Mouse (Mus musculus): Measurements from ENCODE around the gene Tiam2. TPM values are rescaled to one million over a fixed set of nuclear protein-coding genes. Genes with fewer than 3 reads are reported as not detected.

The Tiam2 gene
- total RNA-seq, 1 experiment from 2014 or later, result 161 TPM

DNA sequence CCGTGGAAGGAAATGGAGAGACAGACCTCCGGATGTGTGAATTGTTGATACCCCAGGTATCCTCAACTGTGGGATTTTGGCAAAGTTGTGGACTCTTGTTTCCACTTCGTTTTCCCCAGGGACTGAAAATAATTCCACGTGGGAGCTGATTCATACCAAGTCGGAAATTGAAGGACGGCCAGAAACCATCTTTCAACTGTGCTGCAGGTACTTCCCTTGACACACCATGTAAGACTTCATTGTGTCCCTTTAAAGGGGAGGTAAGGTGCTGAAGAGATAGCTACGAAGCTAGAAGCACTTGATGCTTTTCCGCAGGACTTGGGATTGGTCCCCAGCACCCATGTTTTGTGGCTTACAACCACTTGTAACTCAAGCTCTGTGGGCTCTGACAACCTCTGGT is 189.5 kb downstream of the Tiam2 start:
- ATAC-seq (replicated peaks; ENCODE audit: insufficient number of reproducible peaks, low FRiP score, low TSS enrichment, poor library complexity, severe bottlenecking), result no peak

DNA sequence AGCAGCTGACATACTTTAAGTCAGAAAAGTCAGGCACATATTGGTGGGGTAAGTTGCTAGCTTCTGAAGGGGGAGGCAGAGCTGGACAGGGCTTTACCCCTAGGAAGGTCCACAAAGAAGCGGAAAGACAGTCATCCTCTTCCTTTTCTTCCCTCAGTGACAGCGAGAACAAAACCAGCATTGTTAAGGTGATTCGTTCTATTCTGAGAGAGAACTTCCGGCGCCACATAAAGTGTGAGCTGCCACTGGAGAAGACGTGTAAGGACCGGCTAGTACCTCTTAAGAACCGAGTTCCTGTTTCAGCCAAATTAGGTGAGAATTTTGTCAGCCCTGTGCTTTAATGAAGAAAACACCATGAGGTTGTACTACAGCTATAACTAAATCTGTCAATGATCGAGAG is 190.0 kb downstream of the Tiam2 start:
- no peak for ATAC-seq (replicated peaks; ENCODE audit: insufficient number of reproducible peaks, low FRiP score, low TSS enrichment, poor library complexity, severe bottlenecking)

DNA sequence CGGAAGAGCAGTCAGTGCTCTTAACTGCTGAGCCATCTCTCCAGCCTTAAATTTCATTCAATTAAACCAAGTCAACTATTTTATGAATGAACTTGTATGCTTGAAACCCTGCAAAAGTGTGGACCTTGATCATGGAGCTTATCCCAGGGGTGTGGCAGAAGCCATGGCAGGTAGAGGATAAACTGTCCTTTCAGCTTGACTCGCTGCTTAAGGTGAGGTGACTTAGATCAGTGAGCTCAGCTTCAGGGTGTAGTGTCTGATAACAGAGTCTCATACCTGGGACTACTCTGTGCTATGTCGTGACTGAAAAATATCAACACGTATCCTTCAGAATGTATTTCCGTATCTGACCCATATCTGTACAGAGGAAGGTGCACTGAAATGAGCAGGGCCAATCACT is 194.0 kb downstream of the Tiam2 start:
- ATAC-seq (replicated peaks; ENCODE audit: insufficient number of reproducible peaks, low FRiP score, low TSS enrichment, poor library complexity, severe bottlenecking), result no peak

DNA sequence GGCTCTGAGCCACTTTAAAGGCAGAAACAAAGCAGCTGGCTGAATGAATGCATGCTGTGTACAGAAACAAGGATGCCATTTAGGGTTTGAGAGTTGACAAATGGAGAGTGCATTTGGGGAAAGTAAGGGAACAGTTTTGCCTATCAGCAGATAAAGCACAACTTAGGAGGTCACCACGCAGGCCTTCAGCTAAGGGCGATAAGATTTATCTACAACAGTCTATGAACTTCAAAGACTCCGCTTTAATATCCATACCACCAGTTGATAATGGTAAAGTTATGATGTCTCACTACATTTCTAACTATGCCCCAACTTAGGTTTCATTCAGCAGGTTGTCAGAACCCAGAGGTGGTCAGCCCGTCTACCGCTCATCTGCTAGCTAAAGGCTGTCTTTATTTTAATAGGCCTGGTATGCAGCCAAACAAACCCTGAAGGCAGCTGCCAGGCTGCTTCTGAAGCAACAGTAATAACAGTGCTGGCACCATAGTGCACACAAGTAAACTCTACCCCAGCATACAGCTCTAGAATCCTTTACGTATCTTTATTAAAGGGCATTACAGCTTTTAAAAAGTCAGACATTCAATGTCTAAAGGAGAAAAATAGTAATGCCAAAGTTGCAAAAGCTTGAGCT is 201.6 kb downstream of the Tiam2 start:
- ATAC-seq (replicated peaks; ENCODE audit: insufficient number of reproducible peaks, low FRiP score, low TSS enrichment, poor library complexity, severe bottlenecking), result no peak

DNA sequence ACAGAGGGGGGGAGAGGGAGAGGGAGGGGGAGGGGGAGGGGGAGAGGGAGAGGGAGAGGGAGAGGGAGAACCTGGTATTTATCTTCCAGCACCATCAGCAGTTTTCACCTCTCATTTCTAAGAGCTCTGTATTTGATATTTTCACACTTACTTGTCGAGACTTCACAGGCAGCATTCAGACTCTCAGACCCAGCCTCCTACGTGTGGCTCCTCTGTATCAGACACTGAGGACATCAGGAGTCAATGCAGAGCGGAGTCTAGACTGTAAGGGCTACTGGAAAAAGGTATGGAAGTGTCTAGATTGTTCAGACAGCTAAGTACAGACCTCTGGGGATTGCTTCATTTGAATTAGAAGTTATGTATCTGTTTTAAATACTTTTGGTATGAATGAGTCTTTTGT is 203.2 kb downstream of the Tiam2 start:
- ATAC-seq (replicated peaks; ENCODE audit: insufficient number of reproducible peaks, low FRiP score, low TSS enrichment, poor library complexity, severe bottlenecking), result no peak

DNA sequence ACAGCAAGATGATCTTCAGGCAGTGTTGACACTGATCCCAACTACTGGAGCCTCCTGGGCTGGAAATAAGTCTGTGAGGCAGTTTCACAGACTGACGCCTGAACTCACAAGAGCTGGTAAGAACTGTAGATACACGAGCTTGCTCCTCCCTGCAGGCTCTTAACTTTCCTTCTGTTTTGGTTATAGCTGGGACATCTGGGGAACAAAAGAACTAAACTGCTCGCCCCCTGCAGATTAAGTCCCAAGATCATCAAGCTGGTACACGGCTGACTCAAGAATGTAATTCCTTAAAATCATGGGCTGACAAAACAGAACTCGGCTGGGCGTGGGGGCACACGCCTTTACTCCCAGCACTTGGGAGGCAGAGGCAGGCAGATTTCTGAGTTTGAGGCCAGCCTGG is 204.2 kb downstream of the Tiam2 start:
- ATAC-seq (replicated peaks; ENCODE audit: insufficient number of reproducible peaks, low FRiP score, low TSS enrichment, poor library complexity, severe bottlenecking), result no peak

DNA sequence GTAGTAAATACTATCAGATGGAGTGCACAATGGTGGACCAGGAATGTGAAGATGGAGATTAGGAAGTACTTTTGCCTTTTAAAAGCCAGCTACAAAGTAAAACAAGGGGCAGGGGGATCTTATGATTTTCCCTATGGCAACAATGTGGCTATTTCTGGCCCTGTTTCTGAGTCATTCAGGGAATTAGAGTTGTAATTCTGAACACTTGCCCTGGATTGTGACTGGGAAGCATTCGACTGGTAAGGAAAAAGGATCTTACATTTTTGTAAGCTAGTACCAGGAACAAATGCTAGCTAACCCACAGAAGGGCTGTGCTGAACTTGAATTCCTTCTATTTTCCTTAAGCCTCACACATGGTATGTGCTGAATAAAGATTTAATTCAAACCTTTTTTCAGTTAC is 205.3 kb downstream of the Tiam2 start:
- ATAC-seq (replicated peaks; ENCODE audit: insufficient number of reproducible peaks, low FRiP score, low TSS enrichment, poor library complexity, severe bottlenecking), result no peak

DNA sequence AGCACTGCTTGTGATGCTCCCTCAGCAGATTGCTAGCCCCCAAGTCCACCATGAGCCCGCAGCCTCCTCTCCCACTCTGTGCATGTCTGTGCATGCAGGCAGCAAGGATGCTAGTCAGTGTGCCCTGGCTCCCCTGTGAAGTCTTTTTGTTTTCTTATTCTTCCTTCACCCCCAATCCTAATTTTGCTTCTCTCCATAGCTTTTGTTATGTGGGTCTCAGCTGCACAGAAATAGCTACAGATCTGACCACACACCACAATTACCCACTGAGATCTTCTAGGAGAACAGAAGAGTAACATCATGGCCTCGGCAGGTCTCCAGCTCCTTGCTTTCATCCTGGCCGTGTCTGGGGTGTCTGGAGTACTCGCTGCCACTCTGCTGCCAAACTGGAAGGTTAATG is 205.9 kb downstream of the Tiam2 start, which contains the start of gene Cldn20:
Cldn20 (plus strand) TSS at position 301 of the 400 bp plus-strand sequence.
- no peak for ATAC-seq (replicated peaks; ENCODE audit: insufficient number of reproducible peaks, low FRiP score, low TSS enrichment, poor library complexity, severe bottlenecking)

DNA sequence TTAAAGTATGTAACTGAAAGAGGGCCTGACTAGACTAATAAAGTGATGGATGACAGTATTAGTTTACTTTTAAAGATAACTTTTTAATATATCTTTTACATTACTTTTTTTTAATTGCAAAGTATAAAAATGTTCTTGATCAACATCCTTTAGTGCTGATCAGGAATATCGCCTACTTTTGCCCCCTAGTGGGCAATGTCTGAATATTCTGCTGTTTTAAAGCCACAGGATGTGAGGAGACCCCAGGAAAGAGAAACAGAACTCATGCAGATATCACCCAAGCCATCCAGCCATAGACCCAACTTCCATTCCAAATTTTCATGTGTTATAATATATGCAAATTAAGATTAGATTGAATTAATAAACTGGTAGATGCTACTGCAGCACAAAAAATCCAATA is 207.1 kb downstream of the Tiam2 start:
- ATAC-seq (replicated peaks; ENCODE audit: insufficient number of reproducible peaks, low FRiP score, low TSS enrichment, poor library complexity, severe bottlenecking), result no peak

DNA sequence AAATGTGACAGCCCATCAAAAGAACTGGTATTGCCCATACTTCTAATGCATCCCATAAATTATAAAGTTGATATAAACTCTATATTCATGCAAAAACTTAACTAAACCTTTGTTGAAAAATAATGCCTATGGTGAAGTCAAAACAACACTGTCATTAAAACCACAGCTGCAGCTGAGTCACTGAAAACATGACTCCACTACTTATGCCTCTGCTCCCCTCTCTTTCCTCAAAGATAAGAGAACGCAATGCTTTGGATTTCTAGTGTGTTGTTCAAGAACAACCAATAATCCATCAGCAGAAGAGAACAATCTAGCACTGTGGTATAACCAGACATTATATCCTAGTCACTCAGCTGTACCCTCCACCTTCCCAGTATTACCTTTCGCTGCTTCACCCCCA is 213.9 kb downstream of the Tiam2 start:
- no peak for ATAC-seq (replicated peaks; ENCODE audit: insufficient number of reproducible peaks, low FRiP score, low TSS enrichment, poor library complexity, severe bottlenecking)

DNA sequence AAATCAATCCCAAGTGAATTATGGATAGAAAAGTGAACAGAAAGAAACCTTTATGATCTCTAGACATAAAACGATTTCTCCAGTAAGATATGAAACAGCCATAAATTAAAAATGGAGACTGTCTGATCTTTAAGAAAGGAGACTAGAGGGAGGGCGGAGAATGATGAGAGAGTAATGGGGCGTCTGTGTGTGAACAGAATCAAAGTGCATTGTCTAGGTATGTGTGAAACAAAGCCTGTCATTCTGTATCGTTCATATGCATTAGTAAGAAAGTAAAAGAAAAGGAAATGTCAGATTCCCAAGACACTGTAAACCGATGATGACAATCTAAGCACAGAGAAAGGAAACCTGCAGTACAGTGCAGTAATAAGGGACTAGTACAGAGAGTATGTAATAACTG is 214.7 kb downstream of the Tiam2 start:
- ATAC-seq (replicated peaks; ENCODE audit: insufficient number of reproducible peaks, low FRiP score, low TSS enrichment, poor library complexity, severe bottlenecking), result no peak

DNA sequence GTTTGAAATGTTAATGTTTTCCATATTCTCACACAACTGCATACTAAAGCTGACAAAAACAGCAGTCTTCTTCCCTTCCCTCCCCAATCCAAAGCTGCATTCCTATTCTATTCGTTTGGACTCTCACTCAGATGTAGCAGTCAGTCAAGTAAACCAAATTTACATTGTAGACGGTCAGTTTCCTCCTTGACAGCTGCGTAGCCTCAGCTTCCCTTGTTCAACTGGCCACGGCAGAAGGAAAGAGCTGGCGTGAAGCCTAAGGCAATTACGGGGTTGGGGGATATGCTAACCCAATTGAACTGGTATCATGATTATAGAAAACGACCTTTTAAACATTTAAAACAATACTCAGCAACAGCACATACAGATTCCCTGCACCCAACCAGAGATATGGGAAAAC is 221.4 kb downstream of the Tiam2 start:
- ATAC-seq (replicated peaks; ENCODE audit: insufficient number of reproducible peaks, low FRiP score, low TSS enrichment, poor library complexity, severe bottlenecking), result no peak

DNA sequence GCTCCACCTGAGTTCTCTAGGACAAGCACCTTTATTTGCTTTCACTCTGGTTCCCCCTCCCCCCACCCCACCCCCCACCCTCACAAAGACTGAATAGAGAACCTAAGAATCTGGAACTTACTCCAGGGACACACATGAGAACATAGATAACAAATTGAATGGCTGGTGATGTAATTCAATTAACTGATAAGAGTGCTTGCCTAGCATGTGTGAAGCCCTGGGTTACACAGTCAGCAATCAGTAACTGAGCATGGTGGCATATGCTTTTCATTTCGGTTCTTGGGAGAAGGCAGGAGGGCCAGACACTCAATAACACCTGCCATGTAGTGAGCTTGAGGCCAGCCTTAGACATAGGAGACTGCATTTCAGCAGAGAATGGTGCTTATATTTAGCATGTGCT is 229.9 kb downstream of the Tiam2 start:
- no peak for ATAC-seq (replicated peaks; ENCODE audit: insufficient number of reproducible peaks, low FRiP score, low TSS enrichment, poor library complexity, severe bottlenecking)

DNA sequence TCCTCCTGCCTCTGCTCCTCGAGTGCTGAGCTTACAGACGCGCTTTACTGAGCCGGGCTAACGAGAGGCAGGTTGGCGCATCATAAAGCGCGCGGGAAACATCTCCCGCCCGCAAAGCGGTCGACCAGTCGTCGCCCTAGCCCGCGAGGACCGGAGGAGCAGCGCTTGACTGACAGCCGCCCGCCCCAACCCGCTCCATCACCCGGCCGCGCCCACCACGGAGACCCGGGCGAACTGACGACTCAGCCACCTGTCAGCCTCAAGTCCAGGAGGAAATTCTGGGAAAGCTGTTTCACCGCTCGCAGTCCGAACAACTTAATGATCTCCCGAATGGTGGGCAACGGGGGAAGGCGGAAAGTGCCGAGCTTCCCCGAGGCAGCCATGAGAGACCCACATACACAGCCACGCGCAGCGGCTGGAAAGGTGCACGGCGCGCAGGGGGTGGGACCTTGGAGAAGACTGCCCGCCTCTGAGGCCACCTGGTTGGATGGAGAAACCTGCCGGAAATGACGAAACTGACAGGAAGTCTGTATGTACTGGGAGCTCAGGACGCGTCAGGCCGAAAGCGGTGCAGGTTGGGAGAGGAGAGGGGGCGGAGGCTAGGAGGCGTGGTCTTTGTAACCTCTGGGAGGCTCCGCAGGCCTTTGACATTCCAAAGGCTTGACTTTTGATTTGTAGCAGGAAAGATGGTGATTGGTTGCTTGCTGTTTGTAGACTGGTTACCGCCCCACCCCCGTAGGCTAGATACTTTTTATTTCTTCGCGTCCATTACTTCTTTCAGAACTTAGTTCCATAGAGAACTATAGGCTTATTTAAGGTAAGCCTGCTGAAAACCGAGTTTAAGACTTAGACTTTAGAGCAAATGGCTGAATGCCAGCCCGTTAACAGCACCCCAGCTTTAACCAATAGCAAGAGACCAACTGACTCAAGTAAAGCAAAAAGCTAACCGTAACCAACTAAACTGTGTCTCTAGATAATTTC is 231.2 kb downstream of the Tiam2 start, which contains the start of gene Tfb1m:
Tfb1m (minus strand) TSS at position 451 of the 981 bp plus-strand sequence.
- ATAC-seq (replicated peaks; ENCODE audit: insufficient number of reproducible peaks, low FRiP score, low TSS enrichment, poor library complexity, severe bottlenecking), result peak; percentile 99

DNA sequence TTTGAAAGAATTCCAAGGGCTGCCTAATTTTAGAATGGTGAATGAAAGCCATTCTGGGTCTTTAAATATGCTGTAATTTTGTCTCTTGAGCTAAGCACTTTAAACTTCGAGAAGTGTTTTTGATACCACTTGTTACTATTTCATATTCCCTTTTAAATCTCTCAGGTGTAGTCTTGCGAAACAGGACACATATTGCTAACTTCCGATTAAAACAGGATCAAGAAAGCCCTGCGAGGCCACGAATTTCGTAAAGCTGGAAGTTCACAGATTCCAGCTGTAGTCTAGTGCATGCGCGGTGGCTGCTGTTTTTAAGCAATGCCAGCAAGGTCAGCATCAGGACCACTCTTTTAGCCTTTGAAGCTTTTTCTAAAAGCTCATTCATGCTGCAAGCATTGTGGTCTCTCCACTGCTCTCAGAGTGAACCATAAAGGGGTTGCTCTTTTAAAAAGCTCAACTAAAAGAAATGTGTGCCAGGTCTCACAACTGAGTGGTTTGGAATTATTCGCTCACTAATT is 232.0 kb downstream of the Tiam2 start:
- ATAC-seq (replicated peaks; ENCODE audit: insufficient number of reproducible peaks, low FRiP score, low TSS enrichment, poor library complexity, severe bottlenecking), result no peak

DNA sequence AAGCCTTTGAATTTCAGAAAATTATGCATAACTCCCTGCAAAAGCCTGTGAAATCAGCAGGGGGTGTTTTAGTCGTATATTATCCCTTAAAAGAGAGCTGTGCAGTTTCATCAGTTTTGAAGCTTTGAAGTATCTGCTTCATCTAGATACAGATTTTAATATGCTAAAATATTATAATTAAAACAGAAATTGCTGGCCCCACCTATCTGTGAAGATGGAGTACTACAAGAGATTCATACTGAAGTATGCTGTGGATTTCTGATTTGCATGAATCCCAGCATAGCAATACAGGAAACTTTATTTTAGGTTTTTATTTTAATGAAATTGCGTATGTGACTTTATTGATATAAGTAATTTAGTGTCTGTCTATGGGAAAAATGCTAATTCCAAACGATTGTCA is 234.2 kb downstream of the Tiam2 start:
- ATAC-seq (replicated peaks; ENCODE audit: insufficient number of reproducible peaks, low FRiP score, low TSS enrichment, poor library complexity, severe bottlenecking), result no peak

DNA sequence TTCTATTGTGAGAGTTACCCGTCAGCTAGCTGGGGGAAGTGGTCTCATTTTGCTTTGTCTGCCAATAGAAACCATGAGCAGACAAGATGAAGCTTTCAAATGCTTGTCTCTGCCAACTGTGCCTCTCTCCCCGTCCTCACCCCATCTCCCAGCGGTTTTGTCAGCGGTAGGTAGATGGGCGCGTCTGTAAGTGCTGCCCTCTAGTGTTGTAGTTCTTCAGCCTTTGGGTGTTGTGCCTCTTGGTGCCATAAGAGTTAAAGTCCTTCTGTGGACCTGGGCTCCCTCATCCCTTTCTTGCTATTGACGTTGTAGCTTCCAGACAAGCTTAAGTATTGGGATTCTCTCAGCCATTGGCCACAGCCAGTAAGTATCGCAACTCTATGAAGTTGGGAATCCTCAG is 236.0 kb downstream of the Tiam2 start:
- no peak for ATAC-seq (replicated peaks; ENCODE audit: insufficient number of reproducible peaks, low FRiP score, low TSS enrichment, poor library complexity, severe bottlenecking)

DNA sequence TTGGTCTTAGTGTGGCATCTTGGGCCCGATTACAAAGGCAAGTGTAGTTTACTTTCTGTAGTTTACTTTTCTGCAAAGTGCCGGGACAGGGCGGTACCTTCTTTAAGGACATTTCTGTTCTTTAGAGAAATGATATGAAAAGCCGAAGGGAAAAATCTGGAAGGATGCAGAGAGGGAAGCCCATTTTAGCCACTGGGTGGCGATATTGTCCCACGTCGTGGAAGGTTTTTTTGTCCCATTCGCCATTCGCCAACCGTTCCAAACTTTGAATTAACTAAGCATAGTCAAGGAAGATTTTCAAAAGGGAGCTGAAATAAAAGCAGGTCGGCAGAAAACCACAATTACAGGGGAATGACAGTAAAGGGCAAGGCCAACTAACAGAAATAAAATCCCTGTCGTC is 244.5 kb downstream of the Tiam2 start:
- ATAC-seq (replicated peaks; ENCODE audit: insufficient number of reproducible peaks, low FRiP score, low TSS enrichment, poor library complexity, severe bottlenecking), result no peak

Measured in monocyte, adult 5-6 weeks (primary cell).